Mouse (Mus musculus) hindlimb bud, embryonic 11.5 days (tissue): ENCODE results near the gene Ccdc91.
A peak's percentile ranks its signal among the peaks of the same experiment; 100 is the strongest.

Source experiments
- DNase-seq: peaks from one replicate; pipeline ENCODE4 v3.0.0-alpha.2; 2012; ENCODE audit warnings: low read depth, low spot score; ENCODE audit errors: extremely low spot score

The Ccdc91 gene

DNA sequence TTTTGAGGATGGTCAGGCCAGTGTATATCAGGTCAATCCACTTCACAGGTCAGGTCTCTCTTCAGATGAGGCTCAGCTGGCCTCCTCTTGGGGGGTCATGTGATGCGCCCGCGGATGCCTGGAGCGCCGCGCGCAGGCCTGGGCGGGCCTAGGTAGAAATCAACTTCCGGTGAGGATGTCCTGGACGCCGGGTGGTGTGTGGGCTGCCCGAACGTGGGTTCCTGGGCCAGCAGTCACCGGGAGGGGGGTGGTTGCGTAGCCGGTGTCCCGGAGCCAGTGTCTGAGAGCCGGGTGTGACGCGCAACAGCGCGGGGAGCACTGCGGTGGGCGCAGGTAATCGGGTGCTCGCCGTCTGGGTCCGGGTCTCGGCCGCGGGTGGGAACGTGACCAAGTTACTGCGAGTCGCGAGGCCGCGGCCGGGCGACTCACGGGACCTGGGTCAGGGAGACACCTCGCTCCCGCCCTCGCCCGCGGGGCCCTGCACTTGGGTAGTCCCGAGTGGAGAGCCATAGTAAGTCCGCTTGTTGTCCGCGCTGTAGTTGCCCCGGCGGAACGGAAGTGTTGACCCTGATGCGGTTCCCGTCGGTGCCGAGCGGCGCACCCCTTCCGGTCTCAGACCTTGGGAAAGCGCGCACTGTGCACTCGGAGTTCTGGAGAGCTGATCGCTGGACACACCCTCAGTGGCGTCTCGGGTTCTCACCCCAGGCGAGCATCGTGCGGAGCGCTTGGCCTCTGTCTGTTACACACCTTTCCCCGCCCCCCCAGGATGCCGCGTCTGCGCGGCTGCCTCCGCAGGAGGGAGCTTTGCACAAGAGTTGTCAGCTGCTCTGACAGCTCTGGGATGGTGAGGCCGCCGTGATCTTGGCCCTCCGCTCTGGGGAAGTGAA lies at the start of gene Ccdc91:
Gene Ccdc91, plus strand, starts transcription at position 102 of the 887 bp plus-strand sequence.
- peak; percentile 58 for DNase-seq

DNA sequence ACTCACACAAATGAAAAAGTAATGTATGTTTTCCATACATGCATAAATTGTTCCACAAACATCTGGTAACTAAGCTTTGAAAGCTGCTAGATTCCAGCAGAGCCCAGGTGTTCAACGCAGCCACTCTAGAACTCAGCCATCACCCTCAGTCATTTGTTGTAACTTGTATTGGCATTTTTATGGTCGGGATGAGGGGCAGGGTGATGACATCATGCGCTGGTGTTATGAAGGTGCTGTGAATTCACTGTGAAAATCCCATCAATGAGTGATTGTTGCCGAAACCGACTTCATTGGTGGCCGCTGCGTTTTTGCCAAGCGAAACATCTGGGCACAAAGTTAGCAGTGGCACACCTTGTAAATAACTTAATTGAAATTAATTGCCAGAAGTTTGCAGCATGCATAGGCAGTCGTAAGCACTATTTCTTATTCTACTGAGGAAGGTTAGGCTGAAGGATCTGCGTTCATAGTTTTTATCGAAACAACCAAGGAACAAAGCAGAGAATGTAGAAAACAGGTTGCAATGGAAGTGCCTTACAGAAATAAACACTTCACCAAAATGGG lies 48.6 kb upstream of the Ccdc91 start:
- DNase-seq = peak; percentile 54

DNA sequence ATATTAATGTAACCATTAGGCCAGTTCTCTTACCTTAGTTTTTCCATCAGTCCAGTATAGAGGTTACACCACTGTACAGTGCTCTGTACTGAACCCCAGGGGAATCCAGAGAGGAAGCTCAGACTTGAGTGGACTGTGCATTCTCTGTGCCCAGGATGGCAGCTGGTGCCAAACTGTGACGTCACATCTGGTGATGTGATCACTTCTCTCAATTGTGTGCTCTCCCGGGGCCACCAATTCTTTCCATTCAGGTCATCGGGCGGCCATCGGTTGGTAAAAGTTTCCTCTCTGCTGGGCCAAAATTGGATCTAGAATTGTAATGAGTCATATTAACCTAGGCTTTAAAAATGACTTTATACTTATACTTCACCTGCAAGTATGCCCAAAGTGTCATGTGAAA lies 19.9 kb upstream of the Ccdc91 start:
- DNase-seq = no peak

DNA sequence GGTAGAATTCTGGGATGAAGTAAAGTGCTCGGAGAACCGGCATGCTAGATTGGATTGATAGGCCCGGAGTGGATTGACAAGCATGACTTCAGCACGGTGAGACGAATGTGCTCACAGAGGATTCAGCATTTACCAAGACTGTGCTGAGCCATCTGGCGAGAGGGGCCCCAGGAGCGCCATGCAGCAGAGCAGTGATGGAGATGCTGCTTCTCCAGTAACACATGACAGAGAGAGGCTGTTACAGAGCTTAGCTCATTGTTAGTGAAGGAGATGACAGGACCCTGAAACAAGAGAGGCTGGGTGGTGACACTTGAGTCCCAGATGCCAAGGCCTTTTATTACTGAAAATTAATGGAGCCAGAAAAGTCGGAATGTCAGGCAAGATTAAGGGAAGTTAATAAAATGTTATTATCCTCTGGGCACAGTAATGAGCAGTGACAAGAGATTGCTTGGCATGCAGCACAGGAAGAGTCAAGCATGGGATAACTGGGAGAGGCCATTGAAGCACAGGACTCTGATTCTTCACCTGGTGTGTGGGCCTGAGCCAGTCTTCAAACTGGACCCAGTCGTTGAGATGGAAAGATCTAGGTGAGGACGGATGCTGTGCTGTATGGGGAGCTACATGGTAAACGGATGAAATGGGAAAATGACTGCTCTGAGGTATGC lies 16.9 kb upstream of the Ccdc91 start:
- DNase-seq = no peak

DNA sequence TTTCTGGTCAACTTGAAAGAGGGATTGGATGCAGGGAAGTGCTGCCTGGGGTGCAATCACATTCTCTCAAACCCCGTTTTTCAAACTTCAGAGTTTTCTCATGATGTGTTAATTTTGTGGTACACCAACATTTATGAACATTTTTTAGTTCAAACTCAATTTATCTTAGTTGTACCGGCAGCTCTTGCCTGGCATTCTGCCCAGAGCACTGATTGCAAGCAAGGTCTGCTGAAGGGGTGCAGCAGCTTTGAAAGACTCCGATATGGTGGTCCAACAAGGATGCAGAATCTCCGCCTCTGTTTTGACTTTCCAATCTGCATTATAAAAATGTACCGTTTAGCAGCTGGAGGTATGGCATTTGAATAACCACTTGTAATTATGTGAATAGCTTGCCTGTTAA lies 5.6 kb upstream of the Ccdc91 start:
- no peak for DNase-seq

DNA sequence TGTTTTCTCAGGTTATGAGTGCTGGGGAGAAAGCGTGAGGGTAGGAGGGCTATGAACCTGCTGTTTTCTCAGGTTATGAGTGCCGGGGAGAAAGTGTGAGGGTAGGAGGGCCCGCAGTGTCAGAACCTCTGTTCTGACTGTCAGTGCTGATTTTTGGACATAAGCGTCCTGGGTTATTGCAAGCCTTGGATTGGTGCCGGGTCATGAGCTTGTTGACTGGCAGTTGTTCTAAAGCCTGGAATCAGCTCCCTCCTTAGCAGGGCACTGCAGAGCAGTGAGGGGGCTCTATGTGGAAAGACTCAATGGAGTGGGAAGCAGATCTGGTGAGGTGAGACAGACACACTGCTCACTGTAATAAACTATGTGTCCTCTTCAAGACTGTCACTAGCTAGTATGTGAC lies 5.5 kb downstream of the Ccdc91 start:
- no peak for DNase-seq

DNA sequence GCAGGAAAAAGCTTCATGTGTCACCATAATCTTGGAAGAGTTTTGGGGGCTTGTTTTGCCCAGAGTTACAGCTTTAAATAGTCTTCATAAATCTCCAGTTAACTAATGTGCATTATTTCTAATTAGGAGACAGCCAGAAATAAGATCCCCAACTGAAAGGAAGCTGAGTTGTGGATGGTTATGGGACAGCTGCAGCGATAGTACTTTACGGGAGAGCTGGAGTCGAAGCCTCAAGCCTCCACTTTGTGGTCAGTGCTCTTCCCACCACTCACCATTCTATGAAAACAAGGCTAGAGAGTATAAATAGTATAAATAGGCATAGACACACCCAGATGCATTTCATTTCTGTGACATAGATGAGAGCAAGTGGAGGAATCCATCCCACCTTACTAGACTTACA lies 14.5 kb downstream of the Ccdc91 start:
- DNase-seq = no peak

DNA sequence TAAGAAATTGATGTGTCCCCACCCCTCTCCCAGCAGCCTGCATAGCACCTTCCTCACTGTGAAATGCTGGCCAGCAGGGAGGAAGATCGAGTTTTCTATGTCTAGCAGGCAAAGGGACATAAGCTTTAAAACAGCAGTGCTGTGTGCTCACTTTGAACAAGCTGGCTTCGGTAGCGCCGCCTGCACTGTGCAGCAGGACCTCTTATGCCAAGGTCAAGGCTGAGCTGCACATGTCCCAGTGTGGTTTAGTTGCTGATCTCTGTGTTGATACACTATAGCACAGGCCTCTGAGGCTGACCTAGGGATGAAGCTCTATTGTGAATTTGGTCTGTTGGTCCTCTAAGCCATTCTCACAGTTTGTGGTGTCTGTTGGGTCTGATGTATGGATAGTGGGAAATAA lies 16.9 kb downstream of the Ccdc91 start:
- DNase-seq = no peak

DNA sequence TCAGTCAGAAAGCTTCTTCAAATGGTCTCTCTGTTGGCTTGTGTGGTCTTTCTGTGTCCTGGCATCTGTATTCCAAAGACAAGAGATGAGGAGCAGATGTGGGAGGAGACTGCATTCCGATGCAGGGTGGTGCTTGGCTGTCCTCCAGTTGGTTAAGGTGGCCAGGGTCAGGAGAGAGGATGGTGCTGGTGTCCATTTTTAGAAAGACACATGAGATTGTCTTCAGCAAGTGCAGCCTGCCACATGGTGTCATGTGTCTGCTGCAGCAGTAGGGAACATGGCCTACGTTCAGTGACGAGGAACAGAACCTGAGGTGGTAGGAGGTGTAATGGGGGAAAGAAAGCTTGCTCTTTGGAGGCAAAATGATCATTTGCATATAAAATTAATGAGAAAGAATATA lies 25.8 kb downstream of the Ccdc91 start:
- DNase-seq = no peak

DNA sequence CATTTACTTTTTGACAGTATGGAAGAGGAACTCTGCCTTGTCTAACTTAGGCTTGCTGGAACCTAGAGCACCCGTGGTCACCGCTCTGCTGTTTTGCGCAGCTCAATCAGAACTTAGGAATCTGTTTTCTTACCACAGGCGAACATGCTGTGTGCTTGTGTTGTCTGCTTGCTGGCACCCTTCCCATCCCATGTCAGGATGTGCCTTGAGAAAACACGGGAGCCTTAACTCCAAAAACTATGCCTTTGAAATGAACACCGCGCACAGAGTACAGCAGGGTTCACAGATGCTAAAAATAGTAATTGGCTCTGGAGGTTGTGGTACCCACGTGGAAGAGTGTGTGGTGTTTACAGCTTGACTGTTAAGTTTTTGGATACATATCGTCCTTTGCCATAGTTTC lies 30.4 kb downstream of the Ccdc91 start:
- no peak for DNase-seq

DNA sequence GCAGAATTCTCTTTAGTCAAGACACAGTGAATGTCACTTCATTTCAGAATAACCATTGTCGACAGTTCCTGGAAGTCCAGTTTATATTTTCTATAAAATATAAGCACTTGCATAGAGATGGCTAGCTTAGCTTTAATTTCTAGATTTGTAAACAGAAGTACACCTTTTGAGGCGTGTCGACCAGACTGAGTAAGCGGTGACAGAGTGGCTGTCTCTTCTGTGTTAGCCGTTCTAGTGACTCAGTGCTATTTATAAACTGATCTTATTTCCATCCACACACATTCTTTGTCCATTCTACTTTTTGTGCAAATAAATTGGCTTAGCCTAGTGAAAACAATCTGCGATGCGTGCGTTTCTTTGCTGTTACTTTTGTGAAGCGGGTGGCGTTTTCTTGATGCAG lies 30.9 kb downstream of the Ccdc91 start:
- DNase-seq = no peak

DNA sequence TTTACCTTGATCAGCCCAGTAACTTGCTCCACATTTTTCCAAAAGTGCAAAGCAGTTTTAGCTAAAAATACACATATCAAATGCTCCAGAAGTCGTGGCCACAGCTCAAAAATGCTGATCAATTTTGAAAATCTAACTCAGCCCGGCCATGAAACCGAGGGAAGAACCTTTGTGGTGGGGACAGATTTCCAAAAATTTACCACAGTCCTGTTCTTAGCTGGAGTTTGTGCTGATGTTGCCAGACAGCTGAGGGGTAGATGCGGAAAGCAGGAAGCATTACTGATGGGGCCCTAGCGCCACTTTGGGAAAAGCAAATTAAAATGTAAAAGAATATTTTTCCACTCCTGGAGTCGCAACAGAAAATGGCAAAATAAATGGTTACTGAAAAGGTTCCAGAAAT lies 31.6 kb downstream of the Ccdc91 start:
- DNase-seq = no peak

DNA sequence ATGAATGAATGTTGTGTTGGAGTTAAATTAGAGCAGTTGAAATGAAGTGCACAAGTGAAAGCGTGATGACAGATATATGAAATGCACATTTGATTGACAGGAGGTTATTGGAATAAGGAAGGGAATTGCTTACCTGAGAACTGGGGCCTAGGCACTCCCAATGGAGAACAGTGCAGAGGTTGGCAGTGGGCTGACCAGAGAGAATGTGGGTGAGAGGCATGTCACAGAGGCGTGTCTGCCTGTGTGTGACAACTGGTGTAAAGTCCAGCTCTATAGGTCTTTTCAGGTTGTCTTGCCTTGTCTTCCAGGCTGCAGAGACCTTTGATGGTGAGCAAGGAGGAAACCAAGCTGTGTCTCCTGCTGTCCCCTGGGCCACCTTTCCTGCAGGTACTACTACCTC lies 34.9 kb downstream of the Ccdc91 start:
- no peak for DNase-seq

DNA sequence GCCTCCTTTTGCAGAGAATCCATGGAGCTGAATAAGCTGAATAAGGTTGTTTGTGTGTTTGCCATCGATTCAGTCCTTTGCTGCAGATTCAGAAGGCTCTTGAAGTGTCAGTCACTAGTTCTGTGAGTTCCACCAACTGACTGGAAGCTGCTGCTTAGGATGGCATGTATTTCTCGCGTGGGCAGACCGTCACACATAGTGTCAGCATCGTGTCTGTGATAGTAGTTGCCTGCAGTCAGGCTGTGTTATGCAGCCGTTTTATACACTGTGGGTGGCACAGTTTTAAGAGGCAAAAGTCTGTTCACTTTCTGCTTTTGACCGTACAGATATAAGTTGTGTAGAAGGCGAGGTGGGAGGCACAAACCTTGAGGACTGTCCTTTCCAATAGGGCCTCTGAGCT lies 42.3 kb downstream of the Ccdc91 start:
- no peak for DNase-seq

DNA sequence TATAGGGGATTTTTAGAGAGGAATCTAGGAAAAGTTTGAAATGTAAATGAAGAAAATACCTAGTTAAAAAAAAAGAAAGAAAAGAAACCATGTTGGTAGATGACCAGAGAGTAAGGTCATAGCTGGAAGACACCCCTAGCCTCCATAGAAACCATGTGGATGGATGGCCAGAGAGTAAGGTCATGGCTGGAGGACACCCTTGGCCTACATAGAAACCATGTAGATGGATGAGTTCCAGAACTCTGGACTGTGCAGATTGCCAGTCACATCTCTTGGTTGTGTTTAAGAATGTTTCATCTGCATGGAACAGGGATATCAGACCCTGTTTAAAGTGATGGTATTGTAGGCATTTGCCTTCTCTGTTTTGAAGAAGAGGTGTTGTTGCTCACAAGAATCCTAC lies 49.6 kb downstream of the Ccdc91 start:
- DNase-seq = no peak

DNA sequence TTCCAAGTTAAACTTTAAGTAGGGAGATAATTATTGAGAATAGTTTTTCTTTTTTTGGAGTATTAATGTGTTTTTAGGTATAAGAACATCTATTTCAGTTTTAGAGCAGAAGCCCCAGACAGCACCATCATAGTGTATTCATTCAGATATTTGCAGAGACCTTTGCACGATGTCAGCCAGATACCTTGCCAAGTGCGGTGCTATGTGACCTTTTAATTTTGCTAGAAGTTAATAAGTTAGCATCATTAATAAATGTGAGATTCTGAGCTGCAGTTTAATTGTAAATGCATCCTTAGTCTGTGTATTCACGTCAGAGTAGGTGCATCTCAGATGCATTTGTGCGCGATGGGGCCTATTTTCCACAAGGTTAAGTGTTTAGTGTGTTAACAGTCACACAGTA lies 59.3 kb downstream of the Ccdc91 start:
- no peak for DNase-seq

DNA sequence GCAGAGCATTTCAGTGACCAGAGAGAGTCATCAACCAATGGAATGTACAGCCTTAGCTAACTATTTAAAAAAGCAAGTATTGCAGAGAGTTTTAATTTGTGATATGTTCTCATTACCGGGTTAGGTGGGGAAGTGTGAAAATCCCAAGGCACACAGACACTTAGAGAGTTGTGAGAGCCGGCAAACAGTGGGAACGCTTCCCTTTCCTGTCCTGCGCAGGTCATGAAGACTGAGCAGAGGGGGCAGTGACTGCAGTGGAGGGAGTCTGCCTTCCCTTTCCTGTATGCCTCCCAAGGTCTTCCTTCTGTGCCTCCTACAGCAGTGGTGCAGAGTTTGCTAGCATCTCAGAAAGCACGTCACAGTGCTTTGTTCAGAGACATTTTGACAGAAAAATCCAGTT lies 62.6 kb downstream of the Ccdc91 start:
- DNase-seq = no peak

DNA sequence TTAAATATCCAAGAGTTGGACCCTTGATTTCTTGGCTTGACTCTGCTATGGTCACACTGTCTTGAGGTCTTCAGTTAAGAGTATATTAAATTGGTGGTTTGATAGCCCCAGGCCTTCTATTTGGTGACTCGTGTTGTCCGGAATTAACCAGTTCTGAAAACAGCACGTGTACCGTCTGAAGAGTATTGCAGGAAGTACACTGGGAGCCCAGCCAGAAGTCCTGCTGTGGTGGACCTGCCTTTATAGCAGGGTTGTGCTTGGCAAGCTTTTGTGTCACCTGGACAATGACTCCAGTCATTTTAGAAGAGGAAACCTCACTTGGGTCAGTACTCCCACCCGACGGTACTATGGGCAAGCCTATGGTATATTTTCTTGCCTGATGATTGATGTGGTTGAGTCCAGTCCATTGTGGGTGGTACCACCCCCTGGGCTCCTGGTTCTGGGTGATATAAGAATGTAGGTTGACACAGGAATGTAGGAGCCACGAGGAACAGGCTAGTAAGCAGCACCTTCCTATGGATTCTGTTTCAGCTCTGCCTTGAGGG lies 63.5 kb downstream of the Ccdc91 start:
- DNase-seq = no peak

DNA sequence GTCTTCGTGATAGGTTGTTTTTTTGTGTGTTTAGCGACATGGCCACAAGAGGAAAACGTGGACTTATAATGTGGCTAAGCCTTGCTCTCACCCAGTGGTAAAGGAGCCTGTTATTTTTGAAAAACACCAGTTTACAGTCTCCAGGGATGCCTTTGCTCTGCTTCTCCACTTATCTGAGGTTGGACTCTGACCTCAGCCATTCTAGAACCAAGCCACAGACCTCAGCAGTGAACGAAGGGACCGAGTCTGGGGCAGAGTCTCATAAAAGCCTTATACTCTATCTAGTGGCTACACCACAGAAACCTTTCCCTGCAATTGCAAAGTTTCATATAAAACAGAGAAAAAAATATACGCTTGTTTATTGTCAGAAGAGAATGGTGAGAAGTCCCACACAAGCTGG lies 65.3 kb downstream of the Ccdc91 start:
- no peak for DNase-seq

DNA sequence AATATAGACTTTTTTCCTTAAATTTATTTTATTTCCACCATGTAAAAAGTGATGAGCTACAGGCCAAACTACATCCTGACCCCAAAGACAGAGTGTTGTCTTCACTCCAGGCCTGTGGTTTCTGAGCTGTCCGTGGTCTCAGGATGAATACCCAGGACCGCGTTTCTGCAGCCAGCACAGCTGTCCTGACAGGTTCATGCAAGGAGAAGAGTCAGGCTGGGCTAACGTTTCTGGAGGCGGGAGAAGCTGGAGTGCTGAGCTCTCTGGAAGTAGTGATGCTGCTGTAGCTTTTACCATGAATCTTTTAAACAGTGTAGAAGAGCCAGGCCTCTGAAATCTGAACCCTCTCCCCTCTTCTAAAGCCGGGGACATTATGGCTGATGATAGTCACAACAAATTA lies 80.0 kb downstream of the Ccdc91 start:
- no peak for DNase-seq

DNA sequence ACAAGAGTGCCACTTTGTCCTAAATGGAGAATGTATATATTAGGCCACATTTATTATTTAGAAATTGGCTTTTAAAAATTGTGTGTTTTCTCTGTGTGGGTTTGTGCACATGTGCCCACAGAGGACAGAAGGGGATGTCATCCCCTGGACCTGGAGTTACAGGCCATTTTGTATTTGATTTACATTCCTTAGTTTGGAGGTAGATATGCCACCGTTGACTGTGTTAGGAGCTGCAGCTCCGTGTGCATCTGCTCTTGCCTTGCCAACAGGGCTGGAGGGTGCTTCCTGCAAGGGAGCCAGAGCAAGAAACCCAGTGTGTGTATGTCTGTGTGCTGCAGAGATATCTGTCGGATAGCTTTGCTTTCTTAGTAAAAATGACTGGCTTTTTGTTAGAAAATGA lies 83.7 kb downstream of the Ccdc91 start:
- no peak for DNase-seq

DNA sequence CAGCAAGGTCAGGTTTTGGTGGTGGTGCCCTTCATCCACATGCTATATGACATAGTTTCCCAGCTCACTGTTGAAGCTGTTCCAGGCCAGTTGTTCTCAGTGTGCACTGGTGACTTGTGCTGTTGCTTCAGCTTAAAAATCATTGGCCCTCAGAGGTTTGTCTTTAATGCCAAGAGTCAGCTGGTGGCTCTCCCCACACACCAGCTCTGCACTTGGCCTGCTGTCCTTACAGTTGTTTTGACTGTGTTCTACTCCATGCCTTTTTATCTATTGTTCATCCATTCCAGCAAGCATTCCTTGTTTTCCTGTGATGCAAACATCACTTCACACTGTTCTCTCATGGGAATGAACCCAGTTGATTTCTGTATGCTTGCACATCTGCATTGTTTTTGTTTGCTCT lies 84.8 kb downstream of the Ccdc91 start:
- DNase-seq = no peak
